Mouse (Mus musculus) lung, postnatal 0 days (tissue): ENCODE data around the gene Ncmap.
A peak's percentile ranks its signal among the peaks of the same experiment; 100 is the strongest.

Source experiments
- CTCF ChIP-seq: IDR thresholded peaks from 2 replicates; pipeline ENCODE4 v1.5.1; 2016; ENCODE audit warnings: antibody characterized with exemption, mild to moderate bottlenecking
- EP300 ChIP-seq: IDR thresholded peaks from 2 replicates; pipeline ENCODE4 v1.6.1; 2016; ENCODE audit warnings: antibody characterized with exemption, mild to moderate bottlenecking, control low read depth

DNA sequence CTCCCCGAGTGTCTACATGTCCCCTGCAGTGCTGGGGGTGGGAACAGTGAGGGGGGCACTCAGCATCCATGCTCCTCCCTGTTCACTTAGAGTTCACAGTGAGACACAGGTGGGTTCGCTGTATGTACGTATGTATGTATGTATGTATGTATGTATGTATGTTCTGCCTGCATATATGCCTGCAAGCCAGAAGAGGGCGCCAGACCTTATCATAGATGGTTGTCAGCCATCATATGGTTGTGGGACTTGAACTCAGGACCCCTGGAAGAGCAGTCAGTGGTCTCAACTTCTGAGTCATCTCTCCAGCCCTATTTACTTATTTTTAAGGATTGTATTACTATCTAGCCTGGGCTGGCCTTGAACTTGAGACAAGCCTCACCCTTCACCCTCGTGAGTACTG is 1.7 kb downstream of the Ncmap start:
- no peak for TF ChIP-seq EP300
- peak; percentile 27 for TF ChIP-seq CTCF
